Mouse (Mus musculus): ENCODE results near the gene Itln1.

Gene Itln1

DNA sequence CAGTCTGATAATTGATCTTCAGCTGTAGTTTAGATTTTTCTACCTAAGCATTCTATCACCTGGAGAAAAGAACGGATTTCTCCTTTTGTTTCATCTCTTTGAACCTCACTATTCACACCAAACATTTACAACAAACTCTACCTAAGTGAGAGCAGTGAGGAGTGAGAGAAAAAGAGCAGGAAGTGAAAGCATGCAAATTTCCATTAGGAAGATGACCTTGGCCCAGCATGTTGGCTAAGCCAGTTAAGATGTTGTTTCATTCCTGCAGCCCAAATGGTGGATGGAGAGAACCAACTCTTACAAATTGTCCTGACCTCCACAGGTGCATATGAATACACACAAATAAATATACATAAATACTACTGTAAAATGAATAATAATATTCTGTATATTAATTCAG lies 5.6 kb upstream of the Itln1 start:
- TF ChIP-seq POU5F1 (IDR thresholded peaks at IDR 0.05; ENCODE audit: borderline replicate concordance, low read length) (no peak), NANOG (IDR thresholded peaks at IDR 0.05; ENCODE audit: borderline replicate concordance, low read length) (no peak), CTCF (conservative IDR thresholded peaks at IDR 0.05; ENCODE audit: low read length) (no peak)
- H3K4me3 ChIP-seq (replicated peaks; ENCODE audit: low read length) = no peak overlapping the region
- peaks cover 43% of the 10 kb centered on the region for H3K9me3 ChIP-seq (ENCODE audit: low read length)
- no peaks in the 10 kb centered on the region for H3K27me3 ChIP-seq (ENCODE audit: insufficient read depth, low read length)
- no peaks in the 10 kb centered on the region for H3K4me1 ChIP-seq (replicated peaks; ENCODE audit: low read depth, low read length)
- H3K36me3 ChIP-seq (ENCODE audit: insufficient read depth, low read length) = no peaks in the 10 kb centered on the region

DNA sequence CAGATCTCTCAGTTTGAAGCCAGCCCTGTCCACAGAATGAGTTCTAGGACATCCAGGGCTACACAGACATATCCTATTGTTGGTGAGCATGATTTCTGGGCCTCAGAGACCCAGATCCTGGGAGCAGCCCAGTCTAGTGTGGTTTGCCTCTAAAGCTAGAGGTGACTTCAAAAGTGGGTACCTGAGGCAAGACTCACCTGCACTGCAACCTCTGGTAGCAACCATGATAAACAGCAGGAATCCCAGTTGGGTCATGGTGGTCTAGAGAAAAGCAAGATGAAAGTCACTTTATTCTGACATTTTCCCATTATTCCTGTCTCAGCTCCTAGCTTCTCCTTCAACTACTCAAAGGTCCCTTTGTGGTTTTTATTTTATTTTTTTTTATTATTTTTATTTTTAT lies 537 bp downstream of the Itln1 start:
- TF ChIP-seq CTCF (conservative IDR thresholded peaks at IDR 0.05; ENCODE audit: low read length) = 0 out of 2 replicates have a peak, but pooled peaks have one; percentile 5
- TF ChIP-seq NANOG (IDR thresholded peaks at IDR 0.05; ENCODE audit: borderline replicate concordance, low read length) = no peak
- TF ChIP-seq POU5F1 (IDR thresholded peaks at IDR 0.05; ENCODE audit: borderline replicate concordance, low read length) = no peak
- Histone ChIP-seq H3K9me3 (ENCODE audit: low read length) (peaks cover 29% of the 10 kb centered on the region), H3K4me1 (replicated peaks; ENCODE audit: low read depth, low read length) (no peaks in the 10 kb centered on the region), H3K4me3 (replicated peaks; ENCODE audit: low read length) (no peak overlapping the region), H3K36me3 (ENCODE audit: insufficient read depth, low read length) (no peaks in the 10 kb centered on the region), H3K27me3 (ENCODE audit: insufficient read depth, low read length) (peaks cover 5% of the 10 kb centered on the region)

- peaks cover 14% of the 10 kb centered on the region for H3K9me3 ChIP-seq (ENCODE audit: low read length)
- no peaks in the 10 kb centered on the region for H3K36me3 ChIP-seq (ENCODE audit: insufficient read depth, low read length)
- peaks cover 5% of the 10 kb centered on the region for H3K27me3 ChIP-seq (ENCODE audit: insufficient read depth, low read length)
- TF ChIP-seq POU5F1 (IDR thresholded peaks at IDR 0.05; ENCODE audit: borderline replicate concordance, low read length) (no peak), CTCF (conservative IDR thresholded peaks at IDR 0.05; ENCODE audit: low read length) (no peak)
- H3K4me1 ChIP-seq (replicated peaks; ENCODE audit: low read depth, low read length) = no peaks in the 10 kb centered on the region
- H3K4me3 ChIP-seq (replicated peaks; ENCODE audit: low read length) = no peak overlapping the region
These were observed 2.3 kb downstream of the Itln1 start for GRCm38 (mm10) chr1:171532830-171533229.

GRCm38 (mm10) chr1:171531367-171531766 lies 3.7 kb downstream of the Itln1 start:
- Histone ChIP-seq H3K36me3 (ENCODE audit: insufficient read depth, low read length) (no peaks in the 10 kb centered on the region), H3K9me3 (ENCODE audit: low read length) (peaks cover 14% of the 10 kb centered on the region), H3K4me3 (replicated peaks; ENCODE audit: low read length) (no peak overlapping the region), H3K27me3 (ENCODE audit: insufficient read depth, low read length) (peaks cover 5% of the 10 kb centered on the region), H3K4me1 (replicated peaks; ENCODE audit: low read depth, low read length) (no peaks in the 10 kb centered on the region)
- TF ChIP-seq NANOG (IDR thresholded peaks at IDR 0.05; ENCODE audit: borderline replicate concordance, low read length) (no peak), CTCF (conservative IDR thresholded peaks at IDR 0.05; ENCODE audit: low read length) (no peak), POU5F1 (IDR thresholded peaks at IDR 0.05; ENCODE audit: borderline replicate concordance, low read length) (no peak)

- Histone ChIP-seq H3K4me1 (replicated peaks; ENCODE audit: low read depth, low read length) (no peaks in the 10 kb centered on the region), H3K36me3 (ENCODE audit: insufficient read depth, low read length) (no peaks in the 10 kb centered on the region), H3K9me3 (ENCODE audit: low read length) (peaks cover 25% of the 10 kb centered on the region), H3K4me3 (replicated peaks; ENCODE audit: low read length) (no peak overlapping the region), H3K27me3 (ENCODE audit: insufficient read depth, low read length) (0 out of 2 replicates have a peak, but pooled peaks cover 8% of the 10 kb centered on the region)
- TF ChIP-seq CTCF (conservative IDR thresholded peaks at IDR 0.05; ENCODE audit: low read length) = no peak
- no peak for TF ChIP-seq POU5F1 (IDR thresholded peaks at IDR 0.05; ENCODE audit: borderline replicate concordance, low read length)
- TF ChIP-seq NANOG (IDR thresholded peaks at IDR 0.05; ENCODE audit: borderline replicate concordance, low read length) = no peak
These were observed 19.5 kb downstream of the Itln1 start for GRCm38 (mm10) chr1:171515557-171515956.

GRCm38 (mm10) chr1:171515039-171515438 lies 20.1 kb downstream of the Itln1 start:
- Histone ChIP-seq H3K36me3 (ENCODE audit: insufficient read depth, low read length) (no peaks in the 10 kb centered on the region), H3K27me3 (ENCODE audit: insufficient read depth, low read length) (0 out of 2 replicates have a peak, but pooled peaks cover 8% of the 10 kb centered on the region), H3K9me3 (ENCODE audit: low read length) (peaks cover 30% of the 10 kb centered on the region), H3K4me1 (replicated peaks; ENCODE audit: low read depth, low read length) (no peaks in the 10 kb centered on the region), H3K4me3 (replicated peaks; ENCODE audit: low read length) (no peak overlapping the region)
- peak; percentile 11; the same call in 1 of the 2 replicates for TF ChIP-seq CTCF (conservative IDR thresholded peaks at IDR 0.05; ENCODE audit: low read length)
- TF ChIP-seq NANOG (IDR thresholded peaks at IDR 0.05; ENCODE audit: borderline replicate concordance, low read length) = no peak

DNA sequence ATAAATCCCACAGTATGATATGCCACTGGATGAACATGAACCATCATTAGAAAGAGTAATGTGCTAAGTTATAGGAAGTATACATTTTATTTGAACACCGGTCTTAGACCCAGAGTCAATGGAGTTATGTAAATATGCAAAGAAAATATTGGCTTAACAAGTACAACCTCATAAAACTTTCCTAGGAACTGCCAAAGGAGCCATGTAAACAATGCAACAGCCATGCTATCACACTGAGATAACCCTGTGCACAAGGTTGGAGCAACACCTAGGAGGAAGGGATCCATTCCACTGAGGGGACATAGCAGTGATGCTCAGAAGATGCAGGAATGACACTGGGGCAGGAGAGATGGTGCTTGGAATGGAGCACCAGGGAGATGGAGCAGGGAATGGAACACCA lies 21.3 kb downstream of the Itln1 start:
- H3K4me3 ChIP-seq (replicated peaks; ENCODE audit: low read length) = no peak overlapping the region
- 0 out of 2 replicates have a peak, but pooled peaks cover 8% of the 10 kb centered on the region for H3K27me3 ChIP-seq (ENCODE audit: insufficient read depth, low read length)
- H3K36me3 ChIP-seq (ENCODE audit: insufficient read depth, low read length) = no peaks in the 10 kb centered on the region
- H3K4me1 ChIP-seq (replicated peaks; ENCODE audit: low read depth, low read length) = no peaks in the 10 kb centered on the region
- TF ChIP-seq CTCF (conservative IDR thresholded peaks at IDR 0.05; ENCODE audit: low read length) (no peak), POU5F1 (IDR thresholded peaks at IDR 0.05; ENCODE audit: borderline replicate concordance, low read length) (no peak), NANOG (IDR thresholded peaks at IDR 0.05; ENCODE audit: borderline replicate concordance, low read length) (no peak)
- peaks cover 43% of the 10 kb centered on the region for H3K9me3 ChIP-seq (ENCODE audit: low read length)

- no peak for TF ChIP-seq POU5F1 (IDR thresholded peaks at IDR 0.05; ENCODE audit: borderline replicate concordance, low read length)
- TF ChIP-seq CTCF (conservative IDR thresholded peaks at IDR 0.05; ENCODE audit: low read length) = peak; percentile 69
- Histone ChIP-seq H3K27me3 (ENCODE audit: insufficient read depth, low read length) (0 out of 2 replicates have a peak, but pooled peaks cover 8% of the 10 kb centered on the region), H3K4me3 (replicated peaks; ENCODE audit: low read length) (no peak overlapping the region), H3K9me3 (ENCODE audit: low read length) (peaks cover 40% of the 10 kb centered on the region), H3K36me3 (ENCODE audit: insufficient read depth, low read length) (no peaks in the 10 kb centered on the region), H3K4me1 (replicated peaks; ENCODE audit: low read depth, low read length) (no peaks in the 10 kb centered on the region)
These were observed 21.9 kb downstream of the Itln1 start for GRCm38 (mm10) chr1:171513234-171513633.

GRCm38 (mm10) chr1:171504586-171504985 lies 30.5 kb downstream of the Itln1 start:
- Histone ChIP-seq H3K4me3 (replicated peaks; ENCODE audit: low read length) (peak overlapping the region; percentile 85), H3K9me3 (ENCODE audit: low read length) (peaks cover 8% of the 10 kb centered on the region), H3K4me1 (replicated peaks; ENCODE audit: low read depth, low read length) (peaks cover 45% of the 10 kb centered on the region), H3K27me3 (ENCODE audit: insufficient read depth, low read length) (no peaks in the 10 kb centered on the region), H3K36me3 (ENCODE audit: insufficient read depth, low read length) (no peaks in the 10 kb centered on the region)
- TF ChIP-seq CTCF (conservative IDR thresholded peaks at IDR 0.05; ENCODE audit: low read length) (no peak), POU5F1 (IDR thresholded peaks at IDR 0.05; ENCODE audit: borderline replicate concordance, low read length) (no peak), NANOG (IDR thresholded peaks at IDR 0.05; ENCODE audit: borderline replicate concordance, low read length) (no peak)
